Comparison of ENCODE assay signal across 20 mouse cellular contexts in the genomic region with DNA sequence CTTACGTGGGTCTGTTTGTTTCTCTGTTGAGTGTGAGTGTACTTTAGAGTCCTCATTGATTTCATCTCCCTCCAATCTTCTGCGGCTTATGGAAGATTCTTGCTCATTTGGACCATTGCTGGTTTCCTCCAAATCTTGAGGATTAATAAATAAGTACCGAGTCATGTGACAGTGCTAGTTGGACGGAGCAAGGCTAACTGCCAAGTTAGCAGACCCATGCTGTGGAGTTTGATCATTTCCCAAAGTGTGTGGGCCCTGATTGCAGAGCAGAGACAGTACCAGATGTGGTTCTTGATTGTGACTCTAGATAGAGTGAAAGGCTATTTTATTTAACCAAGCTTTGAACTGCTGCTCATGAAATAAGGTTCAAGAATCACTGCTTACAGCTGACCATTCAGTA.
A peak's percentile ranks its signal among the peaks of the same experiment; 100 is the strongest.
DNase-seq lines count a peak whose midpoint lies in the region; ATAC-seq and TF ChIP-seq lines count a peak whose summit lies in the region.
"Had no signal": no experiment of that assay in that cellular context is flagged by ENCODE, and none has a peak within 500 bp of the region (broad histone marks: within the 10 kb centered on the region; RNA-seq: fewer than 3 reads in every experiment).

No protein-coding gene starts in this region.

- H3K4me2 ChIP-seq in lung, embryonic 14.5 days = no peak overlapping the region
- H3K4me2 ChIP-seq: embryonic facial prominence, embryonic 15.5 days; forebrain, embryonic 15.5 days; heart, embryonic 13.5 days; hindbrain, embryonic 12.5 days had no signal

- H3K4me1 ChIP-seq in lung, embryonic 14.5 days (ENCODE audit: insufficient read depth) = peaks cover 20% of the 10 kb centered on the region
- H3K4me1 ChIP-seq: forebrain, embryonic 10.5 days; forebrain, embryonic 15.5 days; hindbrain, embryonic 12.5 days had no signal

- H3K27me3 ChIP-seq in lung, embryonic 14.5 days (ENCODE audit: insufficient read depth, low read length) = no peaks in the 10 kb centered on the region
- H3K27me3 ChIP-seq: embryonic facial prominence, embryonic 15.5 days; forebrain, embryonic 15.5 days; heart, embryonic 13.5 days; hindbrain, embryonic 12.5 days had no signal

- peak; percentile 44 for DNase-seq in kidney, adult 18-20 months
- DNase-seq in kidney, postnatal 4 days = no peak
- peak; percentile 41 for DNase-seq in lung, embryonic 14.5 days
- no peak for DNase-seq in lung, postnatal 4 days
- DNase-seq in kidney, postnatal 14 days = peak; percentile 54
- DNase-seq in T-cell, adult 2 months (ENCODE audit: low spot score) = no peak
- DNase-seq: adrenal gland, postnatal 10 days; cerebellum, adult 11 months; cerebellum, adult 8-10 months; cerebellum, postnatal 14 days; embryo, embryonic 11 days; heart, postnatal 36 days had no signal

- no peak for TF ChIP-seq CTCF in lung, embryonic 14.5 days (IDR thresholded peaks at IDR 0.05; ENCODE audit: low read depth)

- H3K9ac ChIP-seq in lung, embryonic 14.5 days = no peak overlapping the region
- H3K9ac ChIP-seq: embryonic facial prominence, embryonic 15.5 days; forebrain, embryonic 15.5 days; heart, embryonic 13.5 days; hindbrain, embryonic 12.5 days had no signal

- H3K36me3 ChIP-seq in lung, embryonic 14.5 days (ENCODE audit: insufficient read depth) = no peaks in the 10 kb centered on the region
- H3K36me3 ChIP-seq: embryonic facial prominence, embryonic 15.5 days; forebrain, embryonic 10.5 days; forebrain, embryonic 15.5 days; heart, embryonic 13.5 days; hindbrain, embryonic 12.5 days had no signal

- H3K4me3 ChIP-seq in lung, embryonic 14.5 days (ENCODE audit: low read depth, low read length) = no peak overlapping the region
- H3K4me3 ChIP-seq: embryonic facial prominence, embryonic 15.5 days; erythroblast, embryonic 14.5 days; forebrain, embryonic 10.5 days; forebrain, embryonic 15.5 days; heart, embryonic 13.5 days; hindbrain, embryonic 12.5 days had no signal

- 67% methylated on average over 4 of the region's 4 CpGs for WGBS in lung, embryonic 14.5 days

- H3K27ac ChIP-seq in lung, embryonic 14.5 days (ENCODE audit: low read depth) = no peak overlapping the region
- H3K27ac ChIP-seq: embryonic facial prominence, embryonic 15.5 days; forebrain, embryonic 10.5 days; forebrain, embryonic 15.5 days; heart, embryonic 13.5 days; hindbrain, embryonic 12.5 days had no signal

- H3K9me3 ChIP-seq in lung, embryonic 14.5 days (ENCODE audit: low read depth, low read length) = no peaks in the 10 kb centered on the region
- H3K9me3 ChIP-seq: embryonic facial prominence, embryonic 15.5 days; forebrain, embryonic 10.5 days; forebrain, embryonic 15.5 days; heart, embryonic 13.5 days; hindbrain, embryonic 12.5 days had no signal

- no peak for ATAC-seq in lung, embryonic 14.5 days (ENCODE audit: insufficient read depth)
- no peak for ATAC-seq in granulocyte monocyte progenitor cell, adult 5-6 weeks (replicated peaks; ENCODE audit: poor library complexity, severe bottlenecking)
- ATAC-seq: forebrain, embryonic 15.5 days; hindbrain, embryonic 16.5 days had no signal

Comparison
In these comparisons a context has a peak if more than half of its experiments do, and no peak if none do; other contexts are left out.
1. DNase-seq: peak in kidney, adult 18-20 months (single experiment), lung, embryonic 14.5 days (single experiment) and kidney, postnatal 14 days (single experiment); none in kidney, postnatal 4 days (0 of 2), lung, postnatal 4 days (0 of 2) and T-cell, adult 2 months (single experiment).